Mouse (Mus musculus): ENCODE results near the gene Cryge.

Cryge gene

DNA sequence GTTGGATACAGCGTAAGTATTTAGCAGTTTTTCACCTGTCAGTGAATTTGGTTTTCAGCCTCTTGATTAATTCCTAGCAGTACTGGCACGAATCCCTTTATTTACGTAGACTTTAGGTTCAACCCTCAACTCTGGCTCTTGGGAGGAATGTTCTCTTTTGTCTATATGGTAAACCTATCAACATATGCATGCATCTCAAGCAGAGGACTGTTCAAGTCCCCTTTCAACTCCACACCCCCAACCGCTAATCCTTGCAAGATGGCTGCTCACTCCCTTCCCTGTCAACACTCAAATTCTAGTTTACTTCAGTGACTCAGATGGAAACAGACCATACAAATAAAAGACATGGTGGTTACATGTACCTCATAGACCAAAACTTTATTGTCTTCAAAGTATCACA, 38.2 kb downstream of the Cryge start:
- no peak for DNase-seq (ENCODE audit: low spot score)

GRCm38 (mm10) chr1:65010153-65010552, 40.8 kb downstream of the Cryge start:
- peak; percentile 60 for DNase-seq (ENCODE audit: low spot score)

DNA sequence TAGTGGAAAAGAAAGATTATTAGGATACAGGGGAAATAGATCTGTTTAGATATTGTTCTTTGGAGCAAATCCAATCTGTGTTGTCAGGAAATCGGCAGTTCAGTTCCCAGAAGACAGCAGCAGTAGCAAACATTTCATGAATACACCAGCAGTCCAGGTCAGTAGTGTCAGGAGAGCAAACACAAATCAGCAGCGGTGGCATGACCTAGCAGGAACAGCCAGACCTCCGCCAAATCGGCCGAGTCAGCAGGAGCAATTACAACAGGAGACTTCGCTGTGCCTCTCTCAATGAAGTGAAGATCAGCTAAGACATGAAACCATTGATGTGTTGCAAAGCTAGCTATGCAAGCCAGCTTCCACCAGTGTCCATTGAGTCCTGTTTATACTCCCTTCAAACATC, 45.4 kb downstream of the Cryge start:
- DNase-seq (ENCODE audit: low spot score): peak; percentile 60

GRCm38 (mm10) chr1:65004526-65004925, 46.4 kb downstream of the Cryge start:
- DNase-seq (ENCODE audit: low spot score): no peak
